Mouse (Mus musculus): ENCODE measurements around the gene Fbxo47. TPM values are rescaled to one million over a fixed set of nuclear protein-coding genes. Genes with fewer than 3 reads are reported as not detected.

Gene Fbxo47
- polyA plus RNA-seq, 1 experiment from 2014 or later, result 0.84 TPM

- H3K4me1 ChIP-seq, result peaks cover 58% of the 10 kb centered on the region
- H3K36me3 ChIP-seq, result peaks cover 88% of the 10 kb centered on the region
- 41% methylated on average over 6 of the region's 6 CpGs for WGBS
- H3K27ac ChIP-seq, result peak overlapping the region; percentile 66
- H3K9me3 ChIP-seq, result no peaks in the 10 kb centered on the region
- H3K9ac ChIP-seq, result no peak overlapping the region
- H3K4me3 ChIP-seq, result no peak overlapping the region
- no peak overlapping the region for H3K4me2 ChIP-seq
- H3K27me3 ChIP-seq, result no peaks in the 10 kb centered on the region
- ATAC-seq (ENCODE audit: insufficient number of reproducible peaks, insufficient read depth, low FRiP score, low TSS enrichment, low read depth), result no peak
Observed at GRCm38 (mm10) chr11:97818003-97818402, 66.0 kb downstream of the Fbxo47 start.

- no peak overlapping the region for H3K9ac ChIP-seq
- WGBS, result 25% methylated on average over 5 of the region's 5 CpGs
- H3K9me3 ChIP-seq, result no peaks in the 10 kb centered on the region
- H3K27ac ChIP-seq, result peak overlapping the region; percentile 63
- no peak for ATAC-seq (ENCODE audit: insufficient number of reproducible peaks, insufficient read depth, low FRiP score, low TSS enrichment, low read depth)
- no peak overlapping the region for H3K4me3 ChIP-seq
- H3K27me3 ChIP-seq, result no peaks in the 10 kb centered on the region
- H3K4me2 ChIP-seq, result no peak overlapping the region
- H3K4me1 ChIP-seq, result peaks cover 64% of the 10 kb centered on the region
- H3K36me3 ChIP-seq, result peaks cover 88% of the 10 kb centered on the region
Observed at GRCm38 (mm10) chr11:97817379-97817778, 66.6 kb downstream of the Fbxo47 start.

GRCm38 (mm10) chr11:97816916-97817315, 67.0 kb downstream of the Fbxo47 start:
- Histone ChIP-seq H3K4me3 (no peak overlapping the region), H3K9me3 (no peaks in the 10 kb centered on the region), H3K27ac (peak overlapping the region; percentile 63), H3K36me3 (peaks cover 87% of the 10 kb centered on the region), H3K4me2 (no peak overlapping the region), H3K9ac (peak overlapping the region; percentile 41), H3K27me3 (no peaks in the 10 kb centered on the region), H3K4me1 (peaks cover 69% of the 10 kb centered on the region)
- WGBS, result 31% methylated on average over 9 of the region's 9 CpGs
- no peak for ATAC-seq (ENCODE audit: insufficient number of reproducible peaks, insufficient read depth, low FRiP score, low TSS enrichment, low read depth)

- H3K4me3 ChIP-seq, result no peak overlapping the region
- WGBS, result 51% methylated on average over 5 of the region's 5 CpGs
- peaks cover 76% of the 10 kb centered on the region for H3K4me1 ChIP-seq
- peak overlapping the region; percentile 58; the same call in 1 of the 2 replicates for H3K27ac ChIP-seq
- H3K9me3 ChIP-seq, result no peaks in the 10 kb centered on the region
- no peak overlapping the region; the same call in 1 of the 2 replicates for H3K9ac ChIP-seq
- no peaks in the 10 kb centered on the region for H3K27me3 ChIP-seq
- peaks cover 80% of the 10 kb centered on the region for H3K36me3 ChIP-seq
- peak overlapping the region; percentile 10; the same call in 1 of the 2 replicates for H3K4me2 ChIP-seq
- no peak for ATAC-seq (ENCODE audit: insufficient number of reproducible peaks, insufficient read depth, low FRiP score, low TSS enrichment, low read depth)
Observed at GRCm38 (mm10) chr11:97816176-97816575, 67.8 kb downstream of the Fbxo47 start.

- Histone ChIP-seq H3K27ac (peak overlapping the region; percentile 58), H3K9ac (peak overlapping the region; percentile 44; the same call in 1 of the 2 replicates), H3K4me3 (no peak overlapping the region), H3K4me2 (no peak overlapping the region), H3K9me3 (no peaks in the 10 kb centered on the region), H3K36me3 (peaks cover 75% of the 10 kb centered on the region), H3K27me3 (no peaks in the 10 kb centered on the region), H3K4me1 (peaks cover 80% of the 10 kb centered on the region)
- WGBS, result 51% methylated on average over 11 of the region's 11 CpGs
- no peak for ATAC-seq (ENCODE audit: insufficient number of reproducible peaks, insufficient read depth, low FRiP score, low TSS enrichment, low read depth)
Observed at GRCm38 (mm10) chr11:97815736-97816135, 68.2 kb downstream of the Fbxo47 start.

GRCm38 (mm10) chr11:97813746-97814515, 70.0 kb downstream of the Fbxo47 start:
- ATAC-seq (ENCODE audit: insufficient number of reproducible peaks, insufficient read depth, low FRiP score, low TSS enrichment, low read depth), result no peak
- H3K36me3 ChIP-seq, result peaks cover 70% of the 10 kb centered on the region
- WGBS, result 80% methylated on average over 17 of the region's 17 CpGs
- H3K4me1 ChIP-seq, result peaks cover 92% of the 10 kb centered on the region
- H3K27ac ChIP-seq, result no peak overlapping the region; the same call in 1 of the 2 replicates
- no peaks in the 10 kb centered on the region for H3K9me3 ChIP-seq
- H3K27me3 ChIP-seq, result no peaks in the 10 kb centered on the region
- no peak overlapping the region for H3K4me3 ChIP-seq
- 0 out of 2 replicates have a peak overlapping the region, but pooled peaks have one; percentile 27 for H3K9ac ChIP-seq
- H3K4me2 ChIP-seq, result no peak overlapping the region

GRCm38 (mm10) chr11:97813085-97813484, 70.9 kb downstream of the Fbxo47 start:
- peak overlapping the region; percentile 22; the same call in 1 of the 2 replicates for H3K27ac ChIP-seq
- H3K36me3 ChIP-seq, result peaks cover 70% of the 10 kb centered on the region
- H3K4me2 ChIP-seq, result no peak overlapping the region

GRCm38 (mm10) chr11:97812491-97812921, 71.4 kb downstream of the Fbxo47 start:
- H3K4me3 ChIP-seq, result no peak overlapping the region

More at GRCm38 (mm10) chr11:97813085-97813484, 70.9 kb downstream of the Fbxo47 start:
- Histone ChIP-seq H3K4me3 (no peak overlapping the region), H3K27me3 (no peaks in the 10 kb centered on the region), H3K9me3 (no peaks in the 10 kb centered on the region), H3K4me1 (peaks cover 92% of the 10 kb centered on the region), H3K9ac (0 out of 2 replicates have a peak overlapping the region, but pooled peaks have one; percentile 27)
- ATAC-seq (ENCODE audit: insufficient number of reproducible peaks, insufficient read depth, low FRiP score, low TSS enrichment, low read depth), result no peak
- WGBS, result 56% methylated on average over 7 of the region's 7 CpGs

GRCm38 (mm10) chr11:97811569-97812362, 72.2 kb downstream of the Fbxo47 start:
- no peak for ATAC-seq (ENCODE audit: insufficient number of reproducible peaks, insufficient read depth, low FRiP score, low TSS enrichment, low read depth)
- no peaks in the 10 kb centered on the region for H3K9me3 ChIP-seq
- no peak overlapping the region for H3K4me3 ChIP-seq
- peak overlapping the region; percentile 24 for H3K4me2 ChIP-seq
- 0 out of 2 replicates have a peak overlapping the region, but pooled peaks have one; percentile 36 for H3K9ac ChIP-seq
- peaks cover 71% of the 10 kb centered on the region for H3K36me3 ChIP-seq
- H3K27ac ChIP-seq, result 0 out of 2 replicates have a peak overlapping the region, but pooled peaks have one; percentile 22
- WGBS, result 28% methylated on average over 13 of the region's 13 CpGs
- H3K4me1 ChIP-seq, result peaks cover 90% of the 10 kb centered on the region
- no peaks in the 10 kb centered on the region for H3K27me3 ChIP-seq

More at GRCm38 (mm10) chr11:97812491-97812921, 71.4 kb downstream of the Fbxo47 start:
- ATAC-seq (ENCODE audit: insufficient number of reproducible peaks, insufficient read depth, low FRiP score, low TSS enrichment, low read depth), result no peak
- peaks cover 92% of the 10 kb centered on the region for H3K4me1 ChIP-seq
- H3K36me3 ChIP-seq, result peaks cover 69% of the 10 kb centered on the region
- H3K27me3 ChIP-seq, result no peaks in the 10 kb centered on the region
- H3K9ac ChIP-seq, result peak overlapping the region; percentile 27; the same call in 1 of the 2 replicates
- 30% methylated on average over 3 of the region's 3 CpGs for WGBS
- peak overlapping the region; percentile 22; the same call in 1 of the 2 replicates for H3K27ac ChIP-seq
- peak overlapping the region; percentile 24 for H3K4me2 ChIP-seq
- no peaks in the 10 kb centered on the region for H3K9me3 ChIP-seq

- Histone ChIP-seq H3K4me2 (no peak overlapping the region), H3K36me3 (peaks cover 71% of the 10 kb centered on the region), H3K9ac (no peak overlapping the region), H3K9me3 (no peaks in the 10 kb centered on the region), H3K4me1 (peaks cover 90% of the 10 kb centered on the region), H3K27ac (no peak overlapping the region), H3K27me3 (no peaks in the 10 kb centered on the region), H3K4me3 (no peak overlapping the region)
- 21% methylated on average over 3 of the region's 3 CpGs for WGBS
- ATAC-seq (ENCODE audit: insufficient number of reproducible peaks, insufficient read depth, low FRiP score, low TSS enrichment, low read depth), result no peak
Observed at GRCm38 (mm10) chr11:97810970-97811369, 73.0 kb downstream of the Fbxo47 start.

GRCm38 (mm10) chr11:97810356-97810755, 73.6 kb downstream of the Fbxo47 start:
- 59% methylated on average over 7 of the region's 7 CpGs for WGBS
- Histone ChIP-seq H3K36me3 (peaks cover 65% of the 10 kb centered on the region), H3K4me3 (no peak overlapping the region), H3K27ac (no peak overlapping the region; the same call in 1 of the 2 replicates), H3K4me1 (peaks cover 90% of the 10 kb centered on the region), H3K9me3 (no peaks in the 10 kb centered on the region), H3K9ac (no peak overlapping the region), H3K27me3 (no peaks in the 10 kb centered on the region), H3K4me2 (no peak overlapping the region)
- no peak for ATAC-seq (ENCODE audit: insufficient number of reproducible peaks, insufficient read depth, low FRiP score, low TSS enrichment, low read depth)
